Mouse (Mus musculus) midbrain, embryonic 14.5 days (tissue): ENCODE data around the gene Wipf2. TPM values are rescaled to one million over a fixed set of nuclear protein-coding genes. Genes with fewer than 3 reads are reported as not detected.

Experiments
- ATAC-seq: fragments of 200-750 bp; cut with Nextera tagmentation; 2 replicates; pipeline ENCODE4 v1.8.0; 2017; ENCODE audit warnings: moderate number of reproducible peaks, moderate library complexity; ENCODE audit not compliant: low FRiP score, low TSS enrichment
- DNase-seq: peaks from one replicate; pipeline ENCODE4 v3.0.0-alpha.2; 2015
- H3K27ac ChIP-seq: fragments of 300-500 bp; sonication (generic); replicated peaks from 2 replicates; pipeline ENCODE4 v1.5.1; 2014; ENCODE audit warnings: mild to moderate bottlenecking, low read depth, low read length, moderate library complexity
- H3K27me3 ChIP-seq: fragments of 300-500 bp; sonication (generic); 2 replicates; pipeline ENCODE4 v1.6.1; 2014; ENCODE audit warnings: low read length, control low read depth, mixed read lengths; ENCODE audit not compliant: control insufficient read depth, insufficient read depth
- H3K36me3 ChIP-seq: fragments of 300-500 bp; sonication (generic); 2 replicates; pipeline ENCODE4 v1.6.1; 2014; ENCODE audit warnings: low read length, control low read depth; ENCODE audit not compliant: control insufficient read depth, insufficient read depth
- H3K4me1 ChIP-seq: fragments of 300-500 bp; sonication (generic); 2 replicates; pipeline ENCODE4 v1.6.1; 2014; ENCODE audit warnings: mild to moderate bottlenecking, antibody characterized with exemption, low read length, control low read depth; ENCODE audit not compliant: control insufficient read depth, insufficient read depth
- H3K4me2 ChIP-seq: fragments of 300-500 bp; sonication (generic); 2 replicates; pipeline ENCODE4 v1.6.1; 2014; ENCODE audit warnings: mild to moderate bottlenecking, low read length, moderate library complexity
- H3K4me3 ChIP-seq: fragments of 300-500 bp; sonication (generic); replicated peaks from 2 replicates; pipeline ENCODE4 v1.5.1; 2014; ENCODE audit warnings: low read depth, low read length
- H3K9ac ChIP-seq: fragments of 300-500 bp; sonication (generic); replicated peaks from 2 replicates; pipeline ENCODE4 v1.6.1; 2014; ENCODE audit warnings: mild to moderate bottlenecking, low read length, moderate library complexity
- H3K9me3 ChIP-seq: fragments of 300-500 bp; sonication (generic); 2 replicates; pipeline ENCODE4 v1.6.1; 2016; ENCODE audit warnings: low read length, control low read depth, mixed read lengths; ENCODE audit not compliant: control insufficient read depth
- WGBS: fragments of 180-500 bp; shearing (Covaris S2); extraction: QIAGEN DNeasy Blood & Tissue Kit; methylation state at CpG from one replicate; pipeline ENCODE4 v1.1.7; 2014; 5-methylcytosine and 5-hydroxymethylcytosine counted together
- polyA plus RNA-seq: library from polyadenylated mRNA; unstranded; fragments of >200 nt; fragmentation: Nextera tagmentation; extraction: Ambion mirVana; gene quantifications from 2 replicates; pipeline ENCODE4 v1.2.1, GENCODE M21; 2014

Gene Wipf2
- polyA plus RNA-seq, 1 experiment from 2014 or later: 5.4 TPM

DNA sequence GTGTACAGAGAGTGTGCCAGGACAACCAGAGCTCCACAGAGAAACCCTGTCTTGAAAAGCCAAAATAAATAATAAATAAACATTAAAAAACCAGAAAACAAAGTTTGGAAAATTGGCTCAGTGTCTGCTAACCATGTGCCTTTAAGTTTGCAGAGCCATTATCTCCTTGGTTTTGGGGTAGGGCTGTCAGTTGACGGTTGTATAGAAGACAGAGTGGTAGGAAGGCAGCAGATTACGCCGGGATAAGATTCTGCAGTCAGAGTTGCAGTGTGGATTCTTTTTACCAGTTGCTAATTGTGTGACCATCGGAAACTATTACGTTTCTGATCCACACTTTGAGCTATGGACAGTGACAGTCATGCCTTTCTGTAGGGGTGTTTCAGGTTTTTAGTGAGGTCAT lies 26.5 kb downstream of the Wipf2 start:
- ATAC-seq: no peak
- peaks cover 84% of the 10 kb centered on the region for H3K36me3 ChIP-seq
- WGBS: 91% methylated on average over 5 of the region's 5 CpGs

DNA sequence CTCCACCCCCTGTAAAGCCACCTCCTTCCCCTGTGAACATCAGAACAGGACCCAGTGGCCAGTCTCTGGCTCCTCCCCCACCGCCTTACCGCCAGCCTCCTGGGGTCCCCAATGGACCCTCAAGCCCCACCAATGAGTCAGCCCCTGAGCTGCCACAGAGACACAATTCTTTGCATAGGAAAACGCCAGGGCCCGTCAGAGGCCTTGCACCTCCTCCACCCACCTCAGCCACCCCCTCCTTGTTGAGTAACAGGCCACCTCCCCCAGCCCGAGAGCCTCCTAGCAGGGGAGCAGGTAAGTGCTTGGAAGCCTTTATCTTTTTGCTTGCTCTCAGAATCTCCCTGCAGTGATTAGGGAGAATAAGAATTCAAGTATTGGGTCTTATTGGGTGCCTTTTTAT lies 29.0 kb downstream of the Wipf2 start:
- Histone ChIP-seq H3K36me3 (peaks cover 86% of the 10 kb centered on the region), H3K27me3 (no peaks in the 10 kb centered on the region), H3K9ac (no peak overlapping the region), H3K4me1 (no peaks in the 10 kb centered on the region), H3K4me2 (no peak overlapping the region), H3K4me3 (no peak overlapping the region), H3K27ac (no peak overlapping the region), H3K9me3 (no peaks in the 10 kb centered on the region)
- DNase-seq: no peak
- WGBS: 44% methylated on average over 5 of the region's 5 CpGs
- no peak for ATAC-seq

More for the DNA sequence above, 26.5 kb downstream of the Wipf2 start:
- no peaks in the 10 kb centered on the region for H3K27me3 ChIP-seq
- H3K9me3 ChIP-seq: no peaks in the 10 kb centered on the region
- no peak for DNase-seq
- no peak overlapping the region for H3K4me3 ChIP-seq
- H3K4me2 ChIP-seq: no peak overlapping the region
- H3K9ac ChIP-seq: no peak overlapping the region
- no peak overlapping the region for H3K27ac ChIP-seq
- no peaks in the 10 kb centered on the region for H3K4me1 ChIP-seq

DNA sequence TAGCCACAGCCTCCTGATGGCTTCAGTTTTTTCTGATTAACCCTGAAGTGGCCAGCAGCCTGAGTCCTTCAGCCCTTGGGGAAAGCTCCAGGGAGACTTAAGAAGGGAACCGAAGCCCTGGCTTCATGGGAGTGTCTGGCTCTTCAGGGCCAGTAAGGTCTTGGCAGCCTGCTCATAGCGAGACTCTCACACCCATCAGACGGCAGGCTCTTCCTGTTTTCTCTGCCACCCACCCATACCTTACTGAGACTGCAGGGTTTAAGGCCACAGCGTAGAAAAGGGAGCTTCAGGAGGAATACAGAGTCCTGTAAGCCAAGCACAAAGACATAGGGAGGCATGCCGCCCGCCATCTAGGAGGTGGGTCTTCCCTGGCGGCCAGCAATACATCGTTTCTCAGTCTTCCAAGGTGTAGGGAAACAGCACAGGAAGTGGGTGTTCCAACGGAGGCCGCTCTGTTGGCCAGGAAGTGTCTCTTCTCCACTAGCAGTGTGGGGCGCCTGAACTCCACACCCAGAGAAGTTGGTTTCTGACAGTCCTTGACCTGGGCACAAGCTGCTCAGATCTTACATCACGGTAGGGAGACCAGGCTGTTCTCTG lies 37.2 kb downstream of the Wipf2 start:
- peaks cover 6% of the 10 kb centered on the region; the same call in 1 of the 2 replicates for H3K4me1 ChIP-seq
- H3K4me2 ChIP-seq: no peak overlapping the region
- peaks cover 61% of the 10 kb centered on the region for H3K36me3 ChIP-seq
- no peak overlapping the region for H3K9ac ChIP-seq
- H3K9me3 ChIP-seq: no peaks in the 10 kb centered on the region
- no peak overlapping the region for H3K4me3 ChIP-seq
- no peak overlapping the region for H3K27ac ChIP-seq
- DNase-seq (no peak), ATAC-seq (no peak)
- WGBS: 91% methylated on average over 12 of the region's 12 CpGs
- H3K27me3 ChIP-seq: no peaks in the 10 kb centered on the region

DNA sequence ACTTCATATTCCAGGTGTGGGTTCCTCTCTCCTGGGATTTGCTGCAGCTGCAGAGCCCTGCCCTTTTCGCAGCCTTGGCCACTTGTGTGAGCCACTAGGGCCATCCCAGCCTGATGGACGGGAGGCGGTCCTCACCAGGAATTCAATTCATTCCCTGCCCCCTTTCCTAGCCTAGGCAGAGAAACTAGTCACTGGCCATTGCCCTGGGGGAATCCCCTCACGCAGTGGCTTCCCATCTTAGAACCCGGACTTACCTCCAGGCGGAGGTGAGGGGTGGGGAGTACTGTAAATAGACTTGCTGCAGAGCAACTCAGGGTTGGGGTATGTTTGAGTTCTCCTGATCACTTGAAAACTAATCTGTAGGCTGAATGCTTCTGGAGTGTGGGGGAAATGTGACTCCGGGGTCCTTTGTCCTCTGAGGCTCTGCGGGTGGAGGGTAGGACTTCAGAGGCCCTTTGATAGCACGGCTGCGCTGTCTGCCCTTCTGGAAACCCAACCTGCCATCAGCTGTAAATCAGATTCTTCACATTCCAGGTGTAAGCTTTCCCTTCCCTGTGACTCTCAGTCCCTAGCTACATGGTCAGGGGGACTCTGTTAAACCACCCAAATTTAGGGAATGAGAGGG lies 39.3 kb downstream of the Wipf2 start:
- DNase-seq: no peak
- H3K27me3 ChIP-seq: no peaks in the 10 kb centered on the region
- H3K4me1 ChIP-seq: peaks cover 6% of the 10 kb centered on the region; the same call in 1 of the 2 replicates
- H3K4me3 ChIP-seq: no peak overlapping the region
- no peak overlapping the region for H3K9ac ChIP-seq
- ATAC-seq: no peak
- H3K4me2 ChIP-seq: no peak overlapping the region
- 0 out of 2 replicates have a peak overlapping the region, but pooled peaks have one; percentile 20 for H3K27ac ChIP-seq
- WGBS: 9% methylated on average over 10 of the region's 10 CpGs
- H3K36me3 ChIP-seq: peaks cover 40% of the 10 kb centered on the region
- no peaks in the 10 kb centered on the region for H3K9me3 ChIP-seq

DNA sequence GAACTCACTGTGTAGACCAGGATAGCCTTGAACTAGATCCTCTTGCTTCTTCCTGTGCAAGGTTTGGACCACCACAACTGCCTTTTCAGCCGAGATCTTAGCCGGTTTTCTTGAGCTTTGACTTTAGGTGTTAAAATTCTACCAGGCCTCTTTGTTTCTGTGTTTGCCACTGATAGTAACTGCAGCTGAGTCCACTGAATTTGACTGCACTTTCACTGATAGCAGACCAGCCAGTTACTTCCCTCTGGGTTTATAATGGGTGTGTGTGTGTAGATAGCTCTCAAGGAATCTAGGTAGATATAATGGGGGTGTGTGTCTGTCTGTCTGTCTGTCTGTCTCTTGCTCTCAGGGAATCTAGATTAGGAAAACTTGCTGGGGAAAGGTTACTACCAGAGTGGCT lies 41.1 kb downstream of the Wipf2 start:
- no peak overlapping the region for H3K27ac ChIP-seq
- no peak overlapping the region for H3K9ac ChIP-seq
- 93% methylated on average over 2 of the region's 2 CpGs for WGBS
- DNase-seq (no peak), ATAC-seq (no peak)
- H3K4me2 ChIP-seq: no peak overlapping the region
- no peak overlapping the region for H3K4me3 ChIP-seq
- peaks cover 24% of the 10 kb centered on the region for H3K36me3 ChIP-seq
- H3K9me3 ChIP-seq: no peaks in the 10 kb centered on the region
- H3K27me3 ChIP-seq: no peaks in the 10 kb centered on the region
- H3K4me1 ChIP-seq: peaks cover 10% of the 10 kb centered on the region; the same call in 1 of the 2 replicates

DNA sequence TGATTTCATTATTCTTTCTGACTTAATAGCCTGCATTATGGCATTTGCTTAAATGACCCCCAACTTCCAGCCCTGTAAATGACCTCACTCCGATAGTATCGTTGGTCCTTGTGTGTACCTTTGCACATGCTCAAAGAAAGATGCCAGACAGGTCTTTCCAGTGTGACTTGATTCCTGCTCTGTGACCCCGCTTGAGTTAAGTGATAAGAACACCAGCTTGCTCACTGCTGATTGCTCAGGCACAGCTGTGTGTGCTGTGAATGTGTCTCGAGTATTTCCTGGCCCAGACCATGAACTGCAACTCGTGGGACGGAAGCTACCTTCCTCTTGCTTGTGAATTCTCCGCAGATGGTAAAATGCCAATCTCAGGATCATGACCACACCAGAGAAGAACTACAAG lies 41.6 kb downstream of the Wipf2 start:
- Histone ChIP-seq H3K4me3 (no peak overlapping the region), H3K27ac (no peak overlapping the region), H3K4me1 (peaks cover 10% of the 10 kb centered on the region; the same call in 1 of the 2 replicates), H3K36me3 (peaks cover 19% of the 10 kb centered on the region), H3K27me3 (no peaks in the 10 kb centered on the region), H3K9me3 (no peaks in the 10 kb centered on the region), H3K9ac (no peak overlapping the region), H3K4me2 (no peak overlapping the region)
- DNase-seq: no peak
- WGBS: 95% methylated on average over 7 of the region's 7 CpGs
- no peak for ATAC-seq

DNA sequence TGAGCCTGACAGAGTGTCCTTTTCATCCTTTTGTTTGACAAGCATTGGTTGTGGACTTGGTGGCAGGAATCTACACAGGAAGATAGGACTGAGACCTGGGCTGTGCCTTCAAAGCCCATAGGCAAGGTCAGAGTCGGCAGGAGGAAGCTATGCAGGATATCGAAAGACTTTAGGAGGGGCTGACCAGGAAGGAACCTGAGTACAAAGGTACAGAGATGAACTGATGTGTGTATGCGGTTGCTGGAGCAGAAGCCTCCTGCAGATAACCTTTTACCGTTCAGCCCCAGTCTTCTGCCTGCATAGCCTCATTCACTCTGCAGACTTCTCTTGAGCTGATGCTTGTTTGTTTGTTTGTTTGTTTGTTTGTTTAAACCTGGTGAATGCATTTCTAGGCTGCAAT lies 42.1 kb downstream of the Wipf2 start:
- 97% methylated on average over 4 of the region's 4 CpGs for WGBS
- no peak overlapping the region for H3K9ac ChIP-seq
- H3K4me2 ChIP-seq: no peak overlapping the region
- ATAC-seq (no peak), DNase-seq (no peak)
- no peak overlapping the region for H3K4me3 ChIP-seq
- no peak overlapping the region for H3K27ac ChIP-seq
- H3K27me3 ChIP-seq: no peaks in the 10 kb centered on the region
- no peaks in the 10 kb centered on the region for H3K9me3 ChIP-seq
- peaks cover 10% of the 10 kb centered on the region; the same call in 1 of the 2 replicates for H3K4me1 ChIP-seq
- peaks cover 14% of the 10 kb centered on the region for H3K36me3 ChIP-seq

DNA sequence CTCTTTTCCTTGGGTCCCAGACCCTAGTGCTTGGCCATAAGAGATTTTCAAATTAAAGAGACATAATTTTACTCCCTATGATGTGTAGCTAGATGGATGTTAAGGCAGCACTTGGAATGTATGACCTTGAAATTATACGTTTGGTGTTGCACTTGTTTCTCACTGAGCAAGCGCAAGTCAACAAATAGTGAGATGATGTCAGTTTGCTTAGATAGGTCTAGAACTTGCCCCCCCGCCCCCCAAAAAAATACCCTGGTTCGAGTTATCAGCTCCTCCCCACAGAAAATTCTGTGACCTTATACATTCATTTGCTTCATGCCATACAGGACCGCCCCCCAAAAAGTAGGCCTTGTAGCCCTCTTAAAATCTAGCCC lies 43.6 kb downstream of the Wipf2 start:
- Histone ChIP-seq H3K9ac (no peak overlapping the region; the same call in 1 of the 2 replicates), H3K27ac (no peak overlapping the region), H3K36me3 (no peaks in the 10 kb centered on the region; the same call in 1 of the 2 replicates), H3K4me1 (peaks cover 10% of the 10 kb centered on the region; the same call in 1 of the 2 replicates), H3K27me3 (no peaks in the 10 kb centered on the region), H3K9me3 (no peaks in the 10 kb centered on the region), H3K4me3 (no peak overlapping the region; the same call in 1 of the 2 replicates), H3K4me2 (peak overlapping the region; percentile 80)
- 57% methylated on average over 5 of the region's 5 CpGs for WGBS
- DNase-seq: no peak
- no peak for ATAC-seq
